Mouse (Mus musculus) naive thymus-derived CD4-positive, alpha-beta T cell, adult 2 months (primary cell): ENCODE data around the gene Ankdd1b.
A peak's percentile ranks its signal among the peaks of the same experiment; 100 is the strongest.

ENCODE experiments used
- DNase-seq: peaks from one replicate; pipeline ENCODE4 v3.0.0-alpha.2; 2011; ENCODE audit warnings: low read depth

Ankdd1b gene

DNA sequence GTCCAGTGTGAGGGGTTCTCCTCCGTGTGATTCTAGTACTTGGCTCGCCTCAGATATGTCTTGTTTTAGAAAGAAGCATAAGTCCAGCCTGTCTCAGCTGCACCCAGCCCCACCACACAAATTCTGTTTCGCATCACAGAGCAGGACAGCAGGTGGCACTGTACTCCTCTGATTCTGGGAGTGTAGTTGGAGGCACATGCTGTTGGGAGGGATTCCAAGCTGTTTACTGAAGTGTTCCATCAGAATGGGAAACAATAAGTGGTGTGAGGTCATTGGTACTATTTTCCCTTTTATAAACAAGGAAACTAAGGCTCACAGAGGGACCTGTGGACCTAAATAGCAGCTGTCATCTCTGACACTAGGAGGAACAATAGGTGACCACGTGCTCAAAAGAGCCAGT is 64.0 kb downstream of the Ankdd1b start:
- peak; percentile 14 for DNase-seq

GRCm38 (mm10) chr13:96405518-96405917 is 65.5 kb downstream of the Ankdd1b start:
- DNase-seq = no peak

- no peak for DNase-seq
These were observed 69.7 kb downstream of the Ankdd1b start for GRCm38 (mm10) chr13:96401251-96401650.

- no peak for DNase-seq
These were observed 81.7 kb downstream of the Ankdd1b start for GRCm38 (mm10) chr13:96389301-96389700.

- DNase-seq = peak; percentile 100
These were observed 82.7 kb downstream of the Ankdd1b start, which contains the start of gene Poc5 for GRCm38 (mm10) chr13:96388042-96388888. Gene Poc5, plus strand, starts transcription at chr13:96388294.

- DNase-seq = no peak
These were observed 93.1 kb downstream of the Ankdd1b start for GRCm38 (mm10) chr13:96377883-96378282.

- no peak for DNase-seq
These were observed 94.1 kb downstream of the Ankdd1b start for GRCm38 (mm10) chr13:96376871-96377270.

- DNase-seq = no peak
These were observed 95.5 kb downstream of the Ankdd1b start for GRCm38 (mm10) chr13:96375519-96375918.
